Mouse (Mus musculus) cerebellum, adult 11 months (tissue): ENCODE results near the gene Kcnj15.

Source experiments
- DNase-seq: peaks from one replicate; pipeline ENCODE4 v3.0.0; 2022

Gene Kcnj15

DNA sequence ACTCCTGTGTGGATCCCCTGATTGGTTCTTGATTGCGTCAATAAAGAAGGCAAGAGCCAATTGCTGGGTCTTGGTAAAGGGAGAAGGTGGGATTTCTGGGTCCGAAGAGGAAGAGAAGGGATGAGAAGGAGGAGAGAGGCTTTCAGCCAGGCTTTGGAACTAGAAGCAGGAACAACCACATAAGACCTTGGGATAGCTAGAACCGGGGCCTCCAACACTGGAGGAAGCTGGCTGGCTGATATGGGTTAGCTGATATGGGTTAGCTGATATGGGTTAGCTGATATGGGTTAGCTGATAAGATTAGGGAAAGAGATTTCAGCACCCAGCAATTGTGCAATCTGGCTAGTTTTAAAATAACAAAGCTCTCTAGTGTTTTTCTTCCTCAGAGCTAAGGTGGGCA is 44.3 kb downstream of the Kcnj15 start:
- DNase-seq = no peak

DNA sequence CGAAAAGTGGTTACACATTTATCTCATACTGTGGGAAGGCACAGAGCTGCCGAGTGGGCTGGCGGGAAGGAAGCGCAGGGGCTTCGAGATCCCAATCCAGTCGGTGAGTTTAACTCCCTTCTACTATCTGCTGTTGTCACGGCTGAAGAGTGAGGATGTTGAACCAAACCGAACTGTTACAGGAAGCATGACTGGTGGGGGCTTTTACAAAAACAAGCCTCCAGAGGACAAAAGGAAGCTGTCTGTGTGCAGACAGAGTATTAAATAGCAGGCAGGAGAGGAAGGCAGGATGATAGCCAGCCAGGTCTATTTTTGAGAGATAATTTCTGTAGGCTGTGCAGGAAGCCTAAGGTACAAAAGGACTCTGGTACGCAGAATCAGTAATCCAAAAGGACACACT is 46.3 kb downstream of the Kcnj15 start:
- no peak for DNase-seq

DNA sequence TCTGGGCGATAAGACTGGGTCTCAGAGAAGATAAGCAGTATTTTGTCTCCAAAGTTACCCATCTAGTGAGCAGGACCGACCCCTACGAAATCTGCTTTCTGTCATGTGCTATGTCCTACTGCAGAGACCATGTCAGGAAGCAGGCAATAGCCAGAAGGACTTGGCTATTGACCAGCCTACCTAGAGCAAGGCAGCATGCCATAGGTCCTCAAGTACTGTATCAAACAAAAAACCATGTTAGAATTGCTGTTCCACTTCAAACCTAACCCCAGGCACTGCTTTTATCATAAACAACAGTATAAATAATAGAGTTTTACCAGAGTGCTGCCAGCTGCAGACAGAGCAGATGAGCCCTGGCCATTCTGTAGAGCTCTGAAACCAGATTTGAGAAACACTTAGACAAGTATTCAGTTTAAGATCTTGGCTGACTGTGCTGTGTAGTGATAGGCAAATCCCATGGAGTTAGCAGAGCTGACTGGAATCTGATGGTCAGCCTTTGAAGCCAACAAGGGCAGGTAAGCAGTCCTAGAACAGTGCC is 50.5 kb downstream of the Kcnj15 start:
- no peak for DNase-seq

DNA sequence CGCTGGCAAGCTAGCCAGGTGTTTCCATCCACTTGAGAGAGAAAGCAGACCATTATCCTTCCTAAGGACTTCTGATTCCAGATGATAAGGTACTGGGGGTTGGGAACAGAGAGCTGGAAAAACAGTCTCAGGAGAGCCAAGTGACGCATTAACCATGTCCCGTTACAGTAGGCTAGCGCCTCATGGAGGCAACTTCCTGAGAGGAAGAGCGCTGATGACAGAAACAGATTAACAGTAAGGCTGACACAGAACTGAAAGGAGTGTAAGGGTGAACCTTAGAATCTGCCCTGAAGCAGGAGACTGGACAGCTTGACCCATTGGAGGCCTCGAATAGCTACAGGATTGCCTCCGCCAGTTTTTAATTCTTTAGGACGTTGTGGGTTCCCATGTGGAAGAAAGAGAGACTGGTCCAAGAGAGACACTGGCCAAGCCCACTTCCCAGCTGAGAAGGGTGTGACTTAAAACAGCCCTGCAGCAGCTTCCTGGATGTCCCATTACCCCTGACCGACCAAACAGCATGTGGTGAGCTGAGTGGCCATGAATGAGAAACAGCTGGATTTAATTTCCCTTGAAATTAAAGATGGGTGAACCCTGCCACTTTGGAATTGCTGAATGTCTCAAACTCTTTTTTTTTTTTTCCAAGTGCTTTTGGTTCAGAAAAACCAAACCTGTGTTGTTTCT is 64.7 kb downstream of the Kcnj15 start:
- DNase-seq = no peak

DNA sequence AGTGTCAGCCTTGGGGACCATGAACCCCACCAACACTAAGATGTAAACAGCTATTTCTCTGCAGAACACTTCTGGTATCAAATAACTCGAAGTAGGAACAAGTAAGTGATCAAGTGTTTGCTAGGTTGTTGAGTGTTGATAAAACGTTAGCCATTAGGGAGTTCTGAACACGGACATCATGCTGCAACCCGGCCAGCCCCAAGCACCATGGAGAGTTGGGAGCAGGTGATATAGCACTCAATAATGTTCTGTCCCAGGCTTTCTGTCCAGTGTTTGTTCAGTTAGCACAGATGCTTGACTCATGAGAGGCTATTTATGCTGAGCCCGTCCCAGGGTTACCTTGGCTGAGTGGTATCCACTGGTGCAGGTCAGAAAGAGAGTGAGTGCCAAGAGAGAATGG is 74.8 kb downstream of the Kcnj15 start:
- no peak for DNase-seq

- peak; percentile 74 for DNase-seq
Observed at GRCm38 (mm10) chr16:95340885-95341791, 83.8 kb downstream of the Kcnj15 start.

- DNase-seq = no peak
Observed at GRCm38 (mm10) chr16:95342030-95342429, 84.7 kb downstream of the Kcnj15 start.

DNA sequence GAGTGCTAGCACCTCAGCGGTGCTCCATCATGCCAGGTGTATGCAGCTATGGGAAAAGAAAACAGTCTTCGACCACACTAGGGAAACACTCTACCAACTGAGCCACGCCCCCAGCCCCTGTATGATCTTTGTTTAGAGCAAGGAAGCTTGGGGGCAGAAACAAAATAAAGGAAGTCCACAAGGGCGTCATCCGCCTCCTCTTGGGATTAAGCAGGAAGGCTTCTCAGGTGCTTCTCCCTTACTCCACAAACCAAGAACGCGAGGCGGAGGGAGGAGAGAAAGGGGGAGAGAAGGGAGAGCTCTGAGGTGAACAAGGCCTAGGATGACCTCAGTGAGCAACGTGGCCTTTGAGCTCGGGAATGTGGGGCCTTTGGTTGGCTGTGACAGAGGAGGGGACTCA is 87.6 kb downstream of the Kcnj15 start:
- DNase-seq = no peak

DNA sequence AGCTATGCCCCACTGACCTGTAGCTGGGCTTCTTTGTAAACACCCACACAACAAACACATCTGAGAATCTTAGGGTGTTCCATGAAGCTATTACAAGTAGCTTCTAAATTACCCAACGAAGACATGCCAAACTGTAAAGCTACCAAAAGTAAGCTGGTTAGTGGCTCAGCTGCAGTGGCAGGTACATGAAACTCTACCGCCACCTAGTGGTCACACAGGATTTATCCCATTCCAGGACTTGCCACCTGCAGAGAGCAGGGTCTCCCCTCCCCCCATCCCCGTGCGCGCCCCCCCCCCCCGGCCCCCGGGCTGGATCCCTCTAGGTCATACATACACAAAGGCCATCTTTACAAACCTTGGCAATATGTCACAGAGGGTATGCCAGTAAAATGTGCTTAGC is 88.5 kb downstream of the Kcnj15 start:
- DNase-seq = peak; percentile 59

GRCm38 (mm10) chr16:95347202-95347601 is 89.8 kb downstream of the Kcnj15 start:
- no peak for DNase-seq

GRCm38 (mm10) chr16:95348555-95348954 is 91.2 kb downstream of the Kcnj15 start:
- no peak for DNase-seq

GRCm38 (mm10) chr16:95349344-95349743 is 92.0 kb downstream of the Kcnj15 start:
- DNase-seq = no peak

DNA sequence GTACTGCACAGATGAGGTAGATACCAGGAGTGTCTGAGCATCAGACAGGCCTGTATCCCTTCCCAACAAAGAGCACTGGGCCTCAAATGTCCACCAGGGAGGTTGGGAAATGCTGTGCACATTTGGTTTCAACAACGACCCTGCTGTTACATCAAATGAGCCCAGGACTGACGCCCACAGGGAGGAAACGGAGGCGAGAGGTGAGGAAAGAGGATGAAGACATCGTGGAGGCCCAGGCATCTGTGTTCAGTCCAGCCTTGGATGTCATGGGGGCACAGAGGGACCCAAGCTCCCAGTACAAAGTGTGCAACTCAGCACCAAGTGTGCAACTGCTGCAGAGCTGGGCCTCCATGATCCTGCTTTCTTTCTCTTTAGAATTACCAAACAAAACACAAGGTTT is 92.4 kb downstream of the Kcnj15 start:
- DNase-seq = no peak
